Mouse (Mus musculus) heart, postnatal 36 days (tissue): ENCODE results near the gene Plcb1. TPM values are rescaled to one million over a fixed set of nuclear protein-coding genes. Genes with fewer than 3 reads are reported as not detected.

ENCODE experiments used
- DNase-seq, 2 experiments: peaks; one replicate each; pipeline ENCODE4 v3.0.0; 2021 to 2022
- intact Hi-C: fragments of 180-260 bp; cut with DNase I; formaldehyde crosslinking; loops from one replicate; pipeline ENCODE4 v1.15.1; 2025
- total RNA-seq, 2 experiments: library from RNA; stranded (reverse); gene quantifications; 2 replicates each; pipeline ENCODE4 v1.2.3; 2021

The Plcb1 gene
- total RNA-seq, 2 experiments from 2014 or later = 4.0 to 4.7 TPM

- peak; percentile 11 to 13 for DNase-seq
- intact Hi-C loops = no loop called here
Observed at GRCm38 (mm10) chr2:135035640-135036260, 249.9 kb downstream of the Plcb1 start.

DNA sequence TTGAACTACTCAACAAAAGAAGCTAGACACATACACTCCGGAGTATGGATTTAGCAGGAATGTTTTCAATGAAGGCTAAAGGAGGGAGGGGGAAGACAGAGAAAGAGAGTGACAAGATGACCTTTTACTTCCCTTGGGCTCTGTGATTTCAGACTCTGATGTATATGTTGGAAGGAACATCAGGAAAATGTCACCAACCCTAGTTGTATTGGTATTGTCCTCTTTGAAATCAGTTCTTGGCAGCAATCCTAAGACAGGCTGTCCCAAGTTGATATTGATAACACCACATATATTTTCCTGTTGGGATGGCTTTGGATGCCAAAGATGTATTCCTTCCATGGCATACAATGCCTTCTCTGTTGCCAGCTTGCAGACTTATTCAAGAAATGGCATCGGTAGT lies 262.9 kb downstream of the Plcb1 start:
- DNase-seq = no peak
- intact Hi-C loops = no loop called here

DNA sequence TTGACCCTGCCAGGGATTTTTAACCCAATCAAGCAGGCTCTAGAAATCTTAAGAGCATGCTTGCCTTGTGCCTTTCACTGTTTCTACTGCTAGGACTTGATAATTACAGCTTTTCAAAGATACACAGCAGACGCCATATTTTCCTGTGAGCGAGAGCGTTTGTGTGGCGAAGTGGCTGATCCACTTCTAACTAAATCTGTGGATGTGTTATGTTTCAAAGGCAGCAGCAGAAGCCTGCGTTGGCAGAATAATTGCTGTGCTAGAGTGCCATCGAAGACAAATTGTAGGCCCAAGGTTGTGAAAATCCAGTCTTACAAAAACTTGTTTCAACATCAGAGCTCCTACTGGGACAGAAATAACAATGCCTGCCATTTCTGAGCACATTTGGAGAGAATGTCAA lies 263.4 kb downstream of the Plcb1 start:
- intact Hi-C loops = no loop called here

DNA sequence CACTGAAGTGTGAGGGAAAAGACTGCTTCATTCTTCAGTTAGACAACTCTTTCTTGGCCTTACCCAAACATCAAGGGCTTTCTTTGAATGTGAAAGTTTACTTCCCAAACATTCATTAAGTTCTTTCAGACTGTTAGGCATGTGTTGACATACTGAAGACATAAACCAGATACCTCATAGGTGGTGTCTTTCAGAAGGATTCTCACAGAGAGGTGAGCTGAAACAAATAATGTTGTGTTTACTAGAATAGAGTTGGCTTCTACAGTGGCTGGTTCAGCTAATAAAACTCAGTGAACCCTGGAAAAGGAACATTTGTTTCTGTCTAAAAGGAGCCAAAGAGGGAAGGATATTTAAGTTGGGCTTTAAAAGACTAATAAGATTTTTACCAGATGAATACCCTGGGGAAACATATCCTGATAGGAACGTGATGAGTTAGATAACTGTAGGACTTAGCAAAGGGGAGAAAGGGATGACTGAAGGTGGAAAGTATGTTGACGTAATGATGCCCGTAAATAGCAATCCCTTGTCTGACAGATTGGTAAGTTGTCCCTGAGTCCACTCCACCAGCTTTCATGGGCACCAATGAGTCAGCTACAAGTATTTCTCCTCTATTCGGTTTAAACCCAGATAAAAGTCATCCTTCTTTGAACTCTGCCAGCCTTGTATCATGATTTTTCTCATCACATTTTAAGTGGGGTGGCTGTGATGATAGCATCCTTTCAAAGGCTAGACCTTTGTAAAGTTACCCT lies 265.8 kb downstream of the Plcb1 start:
- intact Hi-C loops = no loop called here
- DNase-seq = no peak

More for the DNA sequence above, 263.4 kb downstream of the Plcb1 start:
- DNase-seq = no peak

GRCm38 (mm10) chr2:135053391-135053790 lies 267.5 kb downstream of the Plcb1 start:
- intact Hi-C loops = no loop called here
- DNase-seq = no peak

GRCm38 (mm10) chr2:135067419-135067818 lies 281.6 kb downstream of the Plcb1 start:
- DNase-seq = no peak
- intact Hi-C loops = no loop called here

- intact Hi-C loops = no loop called here
- no peak for DNase-seq
Observed at GRCm38 (mm10) chr2:135071349-135071748, 285.5 kb downstream of the Plcb1 start.

GRCm38 (mm10) chr2:135072503-135072902 lies 286.6 kb downstream of the Plcb1 start:
- intact Hi-C loops = no loop called here
- no peak for DNase-seq

- no peak for DNase-seq
- intact Hi-C loops = no loop called here
Observed at GRCm38 (mm10) chr2:135073014-135073413, 287.1 kb downstream of the Plcb1 start.

DNA sequence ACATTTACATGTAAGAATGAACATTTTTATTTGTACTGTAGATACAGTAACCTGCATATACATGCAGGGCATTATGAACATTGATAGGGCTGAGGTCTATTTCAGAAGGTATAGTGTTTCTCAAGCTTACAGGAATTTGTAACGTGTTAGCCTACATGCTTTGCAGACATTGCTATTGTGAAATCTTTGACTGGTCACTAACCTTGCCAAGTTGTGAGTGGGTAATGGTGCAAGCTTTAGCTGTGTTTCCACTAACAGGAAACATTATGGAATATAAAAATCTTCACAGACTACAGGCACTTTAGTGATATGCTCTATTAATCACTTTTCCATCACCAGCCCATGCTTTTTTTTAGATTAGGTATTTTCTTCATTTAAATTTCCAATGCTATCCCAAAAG lies 289.5 kb downstream of the Plcb1 start:
- no peak for DNase-seq
- intact Hi-C loops = no loop called here

GRCm38 (mm10) chr2:135092588-135093162 lies 306.8 kb downstream of the Plcb1 start:
- no peak for DNase-seq
- intact Hi-C loops = no loop called here

- intact Hi-C loops = loop anchor here (5.0 kb wide), 1 partner anchor 96 kb away; no protein-coding TSS in a partner anchor
- DNase-seq = no peak
Observed at GRCm38 (mm10) chr2:135101292-135101691, 315.4 kb downstream of the Plcb1 start.

GRCm38 (mm10) chr2:135101943-135102342 lies 316.1 kb downstream of the Plcb1 start:
- DNase-seq = no peak
- intact Hi-C loops = loop anchor here (5.0 kb wide), 1 partner anchor 95 kb away; no protein-coding TSS in a partner anchor

DNA sequence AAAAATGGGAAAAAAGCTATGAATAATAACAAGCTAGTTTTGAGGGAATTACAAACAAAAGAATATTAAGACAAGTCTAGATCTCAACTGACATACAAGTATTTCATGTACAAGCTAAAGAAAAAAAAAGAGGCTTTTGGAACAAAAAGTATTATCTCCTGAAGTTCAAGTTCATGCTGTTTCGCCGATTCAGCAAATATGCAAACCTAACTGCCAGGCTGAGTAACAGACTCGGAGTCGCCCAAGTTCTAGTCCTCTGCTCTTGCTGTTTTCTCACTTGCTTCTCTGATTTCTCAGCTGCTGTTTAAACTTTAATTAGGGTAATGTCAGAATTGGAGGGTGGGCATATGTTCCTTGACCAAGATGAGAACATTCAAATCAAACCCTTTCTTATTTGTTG lies 320.8 kb downstream of the Plcb1 start:
- no peak for DNase-seq
- intact Hi-C loops = no loop called here

DNA sequence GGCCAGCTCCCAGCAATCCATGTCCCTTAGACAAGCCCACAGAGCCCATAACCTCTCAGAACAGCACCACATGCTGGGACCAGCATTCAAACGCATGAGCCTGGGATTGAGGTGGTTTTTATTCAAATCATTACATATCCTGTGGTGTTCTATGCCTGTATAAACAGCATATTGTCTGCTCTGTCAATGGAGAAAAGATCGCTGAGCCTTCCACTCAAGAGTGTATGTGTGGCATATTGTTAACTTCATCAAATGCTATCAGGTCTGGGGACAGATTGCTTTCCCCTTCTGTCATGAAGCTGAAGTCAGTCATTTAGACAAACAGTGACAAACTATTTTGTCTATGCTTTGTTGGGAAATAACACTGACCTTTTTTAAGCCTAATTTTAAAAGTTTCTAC lies 322.7 kb downstream of the Plcb1 start:
- intact Hi-C loops = no loop called here
- DNase-seq = no peak

DNA sequence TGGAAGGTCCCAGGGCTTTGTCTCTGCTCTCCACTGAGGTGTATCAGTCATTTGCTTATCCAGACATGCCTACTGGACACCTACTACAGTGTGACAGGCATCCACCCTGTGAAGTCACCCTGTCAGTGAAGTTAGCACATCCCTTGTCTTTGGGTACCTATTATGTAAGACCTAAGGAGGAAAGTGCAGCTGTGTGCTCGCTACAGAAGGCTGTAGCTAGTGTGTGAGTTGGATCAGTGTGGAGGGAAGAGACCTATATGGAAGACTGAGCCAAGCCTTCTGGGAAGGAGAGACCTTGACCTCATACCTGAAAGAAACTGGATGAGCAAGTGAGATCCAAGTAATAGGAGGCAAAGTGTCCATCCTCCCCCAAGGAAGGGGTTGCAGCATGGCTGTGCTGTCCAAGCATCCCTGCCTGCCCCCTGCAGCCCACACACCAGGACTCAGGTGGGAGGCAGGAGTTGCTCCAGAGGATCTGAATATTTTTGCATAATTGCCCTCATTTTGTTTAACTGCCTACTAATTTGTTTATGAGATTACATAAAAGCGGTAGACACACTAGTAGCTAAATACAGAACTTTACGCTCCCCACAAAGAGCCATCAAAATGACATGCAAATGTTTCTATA lies 328.7 kb downstream of the Plcb1 start:
- intact Hi-C loops = no loop called here
- no peak for DNase-seq

GRCm38 (mm10) chr2:135123057-135123456 lies 337.2 kb downstream of the Plcb1 start:
- intact Hi-C loops = no loop called here
- DNase-seq = no peak

- no peak for DNase-seq
- intact Hi-C loops = no loop called here
Observed at GRCm38 (mm10) chr2:135123695-135124343, 338.0 kb downstream of the Plcb1 start.

- DNase-seq = no peak
- intact Hi-C loops = no loop called here
Observed at GRCm38 (mm10) chr2:135140576-135140975, 354.7 kb downstream of the Plcb1 start.

DNA sequence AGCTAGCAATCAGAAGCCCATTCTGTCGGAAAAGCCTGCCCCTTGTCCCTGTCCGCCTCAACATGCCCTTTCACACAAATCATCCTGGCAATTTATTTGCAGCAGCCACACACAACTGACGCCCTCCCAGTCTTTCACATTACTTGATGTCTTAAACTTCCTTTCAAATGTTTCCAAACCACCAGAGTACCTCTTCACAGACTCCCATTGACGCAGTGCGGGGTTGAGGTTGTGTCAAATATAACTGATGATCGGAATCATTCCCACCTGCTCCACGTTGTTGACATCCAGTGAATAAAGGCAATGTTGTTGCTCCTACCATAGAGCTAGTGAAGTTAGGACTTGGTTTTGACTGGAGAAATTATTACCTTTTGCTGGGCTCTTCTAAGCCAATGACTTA lies 366.4 kb downstream of the Plcb1 start:
- DNase-seq = no peak
- intact Hi-C loops = no loop called here

DNA sequence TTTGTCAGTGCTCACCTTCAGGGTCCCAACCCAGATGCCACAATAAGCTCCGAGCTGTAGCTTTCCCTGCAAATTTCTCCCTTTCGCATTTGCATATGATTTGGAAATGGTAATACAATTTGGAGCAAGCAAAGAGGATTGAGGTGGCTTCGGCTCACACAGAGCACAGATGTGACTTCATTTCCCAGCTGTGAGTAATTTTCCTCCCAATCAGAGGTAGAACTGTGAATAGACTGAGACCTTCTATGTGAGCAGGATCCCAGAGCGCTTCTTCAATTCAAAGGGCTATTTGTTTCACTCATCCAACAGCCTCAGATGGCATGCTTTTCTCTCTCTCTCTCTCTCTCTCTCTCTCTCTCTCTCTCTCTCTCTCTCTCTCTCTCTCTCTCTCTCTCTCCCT lies 367.4 kb downstream of the Plcb1 start:
- intact Hi-C loops = no loop called here
- DNase-seq = no peak
